Mouse (Mus musculus): Measurements from ENCODE around the gene Tmem183a. TPM values are rescaled to one million over a fixed set of nuclear protein-coding genes. Genes with fewer than 3 reads are reported as not detected.

Tmem183a gene
- polyA plus RNA-seq (2017; shearing (Covaris generic)) = 64.3 TPM

GRCm38 (mm10) chr1:134361857-134362212 lies at the start of gene Tmem183a:
Tmem183a (minus strand) TSS chr1:134361979.

GRCm38 (mm10) chr1:134405509-134406413 lies 44.0 kb upstream of the Tmem183a start, which contains the start of gene Cyb5r1:
Cyb5r1 (plus strand) TSS chr1:134405559.

DNA sequence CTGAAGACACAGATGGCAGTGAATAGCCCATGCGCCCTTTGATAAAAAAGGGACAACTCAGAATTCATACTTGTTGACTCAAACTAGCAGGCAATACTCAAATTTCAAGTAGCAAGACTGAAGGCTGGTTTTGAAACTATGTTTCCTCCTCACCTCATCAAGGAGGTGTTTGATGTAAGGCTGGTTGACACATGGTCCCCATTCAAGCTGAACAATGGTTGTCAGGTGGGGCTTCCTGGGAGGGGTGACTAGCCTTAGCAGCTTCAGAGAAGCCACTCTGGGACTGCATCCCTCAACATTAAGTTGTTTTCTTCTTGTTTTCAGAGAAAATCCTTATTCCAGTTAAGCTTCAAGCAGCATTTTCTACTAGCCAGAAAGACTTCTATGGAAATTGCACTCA lies 23.9 kb upstream of the Tmem183a start, which contains the start of gene 4933406M09Rik:
Gene 4933406M09Rik (plus strand): TSS at position 275 of the 400 bp plus-strand sequence.

DNA sequence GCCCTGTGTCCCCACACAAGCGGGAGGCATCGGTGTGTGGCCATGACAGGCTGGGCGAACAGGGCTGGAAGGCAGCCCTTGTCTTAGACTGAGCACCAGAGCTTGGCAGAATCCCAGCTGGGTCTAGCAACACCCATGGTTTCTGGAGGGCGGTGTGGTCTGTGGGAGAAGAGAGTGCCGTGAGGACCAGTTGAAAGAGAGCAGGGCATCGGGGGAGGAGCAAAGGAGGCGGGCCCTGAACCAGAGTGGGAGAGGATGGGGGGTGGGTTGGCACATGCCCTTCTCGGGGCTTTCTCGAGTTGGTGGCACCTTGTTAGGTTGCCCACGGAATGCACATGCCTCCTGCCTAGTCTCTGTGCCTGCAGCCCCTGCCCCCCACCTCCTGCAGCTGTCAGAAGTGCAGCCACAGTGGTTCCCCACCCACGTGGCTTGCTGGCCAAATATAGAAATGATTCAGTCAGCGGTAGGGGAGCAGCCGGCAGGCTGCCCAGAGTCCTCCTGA lies 29.0 kb downstream of the Tmem183a start, which contains the start of gene Ppfia4:
Gene Ppfia4 (minus strand): TSS at position 159 of the 502 bp plus-strand sequence.

Other genes starting within 250 kb of the Tmem183a start
- gene Chil1, start 179.8 kb downstream of the Tmem183a start, polyA plus RNA-seq (2017; shearing (Covaris generic)) = 0.38 TPM
- 0.10 TPM for gene Mybph, start 168.5 kb downstream of the Tmem183a start, polyA plus RNA-seq (2017; shearing (Covaris generic))
- not detected for gene Adora1, start 126.5 kb downstream of the Tmem183a start, polyA plus RNA-seq (2017; shearing (Covaris generic))
- gene Myog, start 72.0 kb downstream of the Tmem183a start, polyA plus RNA-seq (2017; shearing (Covaris generic)) = not detected
- 0.13 TPM for gene Ppfia4, start 29.1 kb downstream of the Tmem183a start, polyA plus RNA-seq (2017; shearing (Covaris generic))
- gene 4933406M09Rik, start 24.0 kb upstream of the Tmem183a start, polyA plus RNA-seq (2017; shearing (Covaris generic)) = not detected
- 27.7 TPM for gene Cyb5r1, start 43.6 kb upstream of the Tmem183a start, polyA plus RNA-seq (2017; shearing (Covaris generic))
- 82.3 TPM for gene Adipor1, start 53.4 kb upstream of the Tmem183a start, polyA plus RNA-seq (2017; shearing (Covaris generic))
- 21.6 TPM for gene Klhl12, start 93.6 kb upstream of the Tmem183a start, polyA plus RNA-seq (2017; shearing (Covaris generic))
- 42.0 TPM for gene Rabif, start 132.7 kb upstream of the Tmem183a start, polyA plus RNA-seq (2017; shearing (Covaris generic))
- gene Mgat4e, start 187.7 kb upstream of the Tmem183a start, polyA plus RNA-seq (2017; shearing (Covaris generic)) = 0.13 TPM
- 59.6 TPM for gene Kdm5b, start 198.2 kb upstream of the Tmem183a start, polyA plus RNA-seq (2017; shearing (Covaris generic))

All from CD4-positive, CD25-positive, alpha-beta regulatory T cell (primary cell).